Mouse (Mus musculus) brown adipose tissue, adult 24 weeks (tissue): ENCODE results near the gene Emc4. TPM values are rescaled to one million over a fixed set of nuclear protein-coding genes. Genes with fewer than 3 reads are reported as not detected.

Experiments used
- H3K27ac ChIP-seq: fragments of 200-500 bp; replicated peaks from 2 replicates; pipeline ENCODE4 v1.5.1; 2012; ENCODE audit warnings: low read depth, mild to moderate bottlenecking, low read length
- H3K4me1 ChIP-seq: fragments of 200-500 bp; 2 replicates; pipeline ENCODE4 v1.6.1; 2012; ENCODE audit warnings: low read length, mixed read lengths; ENCODE audit not compliant: control insufficient read depth, insufficient read depth, insufficient read length
- H3K4me3 ChIP-seq: fragments of 200-500 bp; 2 replicates; pipeline ENCODE4 v1.5.1; 2012; ENCODE audit warnings: low read depth, mild to moderate bottlenecking, low read length, moderate library complexity; ENCODE audit not compliant: insufficient read depth
- polyA plus RNA-seq: library from polyadenylated mRNA; stranded (reverse); fragments of >200 nt; gene quantifications from 2 replicates; pipeline ENCODE4 v1.2.4, GENCODE M21; 2012; ENCODE audit not compliant: missing spikeins, insufficient read depth, insufficient read length

Gene Emc4
- 122 and 128 TPM in 2 replicates for polyA plus RNA-seq

DNA sequence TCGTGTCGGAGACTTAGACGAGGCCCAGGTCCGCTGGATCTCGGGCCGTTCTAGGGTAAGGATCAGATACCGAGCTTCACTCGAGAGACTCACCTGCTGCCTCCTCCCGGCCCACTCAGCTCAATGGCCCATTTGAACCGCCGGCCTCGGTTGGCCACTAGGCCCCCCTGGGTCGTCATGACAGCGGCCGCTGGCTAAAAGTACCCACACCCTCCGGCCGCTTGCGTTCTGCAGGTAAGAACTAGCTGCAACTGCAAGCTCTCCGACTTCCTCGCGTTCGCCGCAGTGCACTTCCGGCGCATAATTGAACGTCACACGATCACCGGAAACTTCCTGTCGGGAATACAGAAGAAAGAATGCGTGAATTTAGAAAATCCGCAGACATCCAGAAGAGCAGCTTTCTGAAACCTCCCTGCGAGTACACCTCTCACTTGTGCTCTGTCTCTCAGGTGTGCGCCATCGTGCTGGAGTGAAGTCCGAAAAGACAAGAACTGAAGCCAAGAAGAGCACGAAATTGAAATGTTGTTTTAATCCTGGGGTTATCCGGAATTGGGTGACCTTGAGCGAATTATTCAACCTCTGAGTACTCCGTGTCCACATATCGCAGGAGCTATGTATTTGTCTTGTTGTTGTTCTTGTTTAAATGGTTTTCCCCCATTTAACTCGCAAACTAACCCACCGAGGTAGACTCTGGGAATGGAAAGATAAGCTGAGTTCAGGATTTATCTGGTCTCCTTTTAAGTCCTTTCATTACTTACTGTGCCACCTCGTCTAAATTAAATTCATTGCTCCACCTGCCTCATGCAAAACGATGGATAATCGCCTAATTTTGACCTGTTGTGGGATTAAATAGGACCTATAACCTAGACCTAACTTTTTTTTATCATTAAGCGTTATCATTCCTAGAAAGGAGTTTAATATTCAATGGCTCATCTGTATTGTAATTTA, at the start of gene Emc4:
Gene Emc4, minus strand, starts transcription at position 302 of the 948 bp plus-strand sequence.
- H3K4me1 ChIP-seq, result no peaks in the 10 kb centered on the region; the same call in 1 of the 2 replicates
- H3K27ac ChIP-seq, result peak within 1 kb of the TSS; percentile 100
- peak within 1 kb of the TSS; percentile 100 for H3K4me3 ChIP-seq

- no peak overlapping the region for H3K27ac ChIP-seq
- H3K4me1 ChIP-seq, result no peaks in the 10 kb centered on the region
- H3K4me3 ChIP-seq, result no peak overlapping the region
Observed at GRCm38 (mm10) chr2:112407030-112407429, 39.2 kb upstream of the Emc4 start.

GRCm38 (mm10) chr2:112396649-112397048, 28.8 kb upstream of the Emc4 start:
- no peak overlapping the region for H3K4me3 ChIP-seq

GRCm38 (mm10) chr2:112393958-112394357, 26.1 kb upstream of the Emc4 start:
- no peak overlapping the region for H3K4me3 ChIP-seq

More at GRCm38 (mm10) chr2:112396649-112397048, 28.8 kb upstream of the Emc4 start:
- Histone ChIP-seq H3K27ac (no peak overlapping the region), H3K4me1 (no peaks in the 10 kb centered on the region; the same call in 1 of the 2 replicates)

DNA sequence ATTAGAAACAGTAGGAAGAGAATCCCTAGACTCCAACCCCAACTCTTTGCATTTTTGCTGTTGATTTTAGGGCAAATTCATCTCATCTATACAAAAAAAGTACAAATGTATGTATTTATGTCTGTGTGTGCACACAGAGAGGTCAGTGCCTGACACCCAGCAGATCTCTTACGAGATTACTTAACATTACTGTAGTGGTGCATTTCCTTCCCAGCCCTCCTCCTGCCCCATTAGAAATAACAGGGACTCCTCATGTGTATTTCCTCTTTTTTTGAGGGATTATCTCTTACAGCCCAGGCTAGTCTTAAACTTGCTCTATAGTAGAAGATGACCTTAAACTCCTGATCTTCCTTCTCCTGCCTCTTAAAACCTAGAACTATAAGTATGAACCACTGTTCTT, 24.9 kb upstream of the Emc4 start:
- Histone ChIP-seq H3K4me1 (peaks cover 3% of the 10 kb centered on the region), H3K27ac (no peak overlapping the region), H3K4me3 (no peak overlapping the region)

More at GRCm38 (mm10) chr2:112393958-112394357, 26.1 kb upstream of the Emc4 start:
- H3K4me1 ChIP-seq, result peaks cover 3% of the 10 kb centered on the region
- no peak overlapping the region for H3K27ac ChIP-seq

GRCm38 (mm10) chr2:112391346-112392000, 23.6 kb upstream of the Emc4 start:
- H3K4me1 ChIP-seq, result peaks cover 3% of the 10 kb centered on the region
- H3K27ac ChIP-seq, result no peak overlapping the region
- H3K4me3 ChIP-seq, result no peak overlapping the region

GRCm38 (mm10) chr2:112390843-112391242, 23.0 kb upstream of the Emc4 start:
- Histone ChIP-seq H3K27ac (no peak overlapping the region), H3K4me3 (no peak overlapping the region), H3K4me1 (peaks cover 3% of the 10 kb centered on the region)

DNA sequence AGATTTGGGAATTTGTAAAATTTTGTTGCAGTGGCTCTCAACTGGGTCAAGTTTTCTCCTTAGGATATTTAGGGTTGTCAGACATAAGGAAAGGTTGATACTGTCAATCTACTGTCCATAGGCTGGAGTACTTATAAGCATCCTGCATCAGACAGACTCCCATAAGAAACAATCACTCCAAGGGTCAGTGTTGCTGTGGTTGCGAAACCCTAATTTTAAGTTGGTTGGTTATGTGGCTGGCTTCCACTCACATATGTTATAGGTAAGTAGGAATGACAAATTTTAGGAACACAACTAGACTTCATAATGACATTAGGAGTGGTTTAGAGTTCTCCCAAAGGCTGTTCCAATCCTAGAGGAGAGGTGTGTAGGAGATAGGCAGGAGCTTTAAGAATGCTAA, 13.4 kb upstream of the Emc4 start:
- Histone ChIP-seq H3K4me3 (no peak overlapping the region), H3K27ac (no peak overlapping the region), H3K4me1 (peaks cover 3% of the 10 kb centered on the region)

GRCm38 (mm10) chr2:112380131-112380530, 12.3 kb upstream of the Emc4 start:
- Histone ChIP-seq H3K4me3 (peak overlapping the region; percentile 99; the same call in 1 of the 2 replicates), H3K27ac (no peak overlapping the region), H3K4me1 (no peaks in the 10 kb centered on the region; the same call in 1 of the 2 replicates)

GRCm38 (mm10) chr2:112378973-112379898, 11.4 kb upstream of the Emc4 start, which contains the start of gene Katnbl1:
Gene Katnbl1 (plus strand): TSS chr2:112379211.
- 0 out of 2 replicates have a peak within 1 kb of the TSS, but pooled peaks have one; percentile 27 for H3K27ac ChIP-seq
- H3K4me3 ChIP-seq, result peak within 1 kb of the TSS; percentile 99
- H3K4me1 ChIP-seq, result peaks cover 2% of the 10 kb centered on the region

DNA sequence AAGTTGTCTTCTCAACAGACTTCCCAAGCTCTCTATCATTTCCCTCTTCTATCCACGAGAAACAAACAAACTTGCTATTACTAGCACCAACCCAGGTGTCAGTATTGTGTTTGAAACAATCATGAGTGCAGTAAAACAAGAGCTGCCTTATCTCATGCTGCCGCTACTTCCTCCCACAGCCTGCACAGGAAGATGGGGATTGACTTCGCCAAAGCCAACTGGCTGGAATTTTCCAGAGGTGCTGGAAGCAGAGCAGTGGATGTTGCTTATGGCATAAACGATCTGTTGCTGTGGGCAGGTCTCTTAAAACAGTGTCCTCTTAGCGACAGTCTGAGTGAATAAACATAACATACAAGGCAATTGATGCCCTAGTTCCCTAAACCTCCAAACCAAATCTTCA, 6.8 kb upstream of the Emc4 start:
- Histone ChIP-seq H3K4me3 (no peak overlapping the region), H3K27ac (0 out of 2 replicates have a peak overlapping the region, but pooled peaks have one; percentile 10), H3K4me1 (peaks cover 2% of the 10 kb centered on the region; the same call in 1 of the 2 replicates)

- no peak overlapping the region for H3K4me3 ChIP-seq
- no peak overlapping the region for H3K27ac ChIP-seq
- H3K4me1 ChIP-seq, result peaks cover 2% of the 10 kb centered on the region; the same call in 1 of the 2 replicates
Observed at GRCm38 (mm10) chr2:112373141-112373540, 5.3 kb upstream of the Emc4 start.

- Histone ChIP-seq H3K27ac (no peak overlapping the region), H3K4me3 (no peak overlapping the region)
Observed at GRCm38 (mm10) chr2:112369941-112370340, 2.1 kb upstream of the Emc4 start.

GRCm38 (mm10) chr2:112367222-112367621, 605 bp downstream of the Emc4 start:
- Histone ChIP-seq H3K27ac (no peak overlapping the region), H3K4me3 (peak overlapping the region; percentile 100), H3K4me1 (no peaks in the 10 kb centered on the region; the same call in 1 of the 2 replicates)

More at GRCm38 (mm10) chr2:112369941-112370340, 2.1 kb upstream of the Emc4 start:
- H3K4me1 ChIP-seq, result peaks cover 2% of the 10 kb centered on the region
